Comparison of ENCODE assay signal across 17 mouse cellular contexts in genomic region chr12:67017192-67017591, GRCm38 (mm10).
"Had no signal": no experiment of that assay in that cellular context is flagged by ENCODE, and none has a peak within 500 bp of the region (broad histone marks: within the 10 kb centered on the region; RNA-seq: fewer than 3 reads in every experiment).

No protein-coding gene starts in this region.

- ATAC-seq: hindbrain, postnatal 0 days; intestine, embryonic 16.5 days; liver, embryonic 12.5 days had no signal

- DNase-seq: gastrocnemius, adult 2 months; gastrocnemius, postnatal 14 days; gastrocnemius, postnatal 36 days; heart, adult 11 months; heart, adult 2 months; heart, postnatal 14 days; heart, postnatal 36 days; kidney, adult 11 months; kidney, adult 2 months; kidney, adult 9 months; kidney, postnatal 14 days; kidney, postnatal 36 days; layer of hippocampus, adult 9-11 months; layer of hippocampus, postnatal 36 days had no signal
